Mouse (Mus musculus) forebrain, embryonic 10.5 days (tissue): ENCODE data around the gene Rrp8. TPM values are rescaled to one million over a fixed set of nuclear protein-coding genes. Genes with fewer than 3 reads are reported as not detected.

Experiments
- DNase-seq: peaks from one replicate; pipeline ENCODE4 v3.0.0-alpha.2; 2017; ENCODE audit warnings: low spot score; ENCODE audit errors: extremely low spot score
- H3K27ac ChIP-seq: fragments of 300-500 bp; sonication (generic); 2 replicates; pipeline ENCODE4 v1.5.1; 2016; ENCODE audit warnings: mild to moderate bottlenecking
- H3K27me3 ChIP-seq: fragments of 300-500 bp; sonication (generic); 2 replicates; pipeline ENCODE4 v1.6.1; 2016; ENCODE audit warnings: mild to moderate bottlenecking; ENCODE audit not compliant: poor library complexity, severe bottlenecking
- H3K36me3 ChIP-seq: fragments of 300-500 bp; sonication (generic); replicated peaks from 2 replicates; pipeline ENCODE4 v1.6.1; 2016; ENCODE audit warnings: mild to moderate bottlenecking, moderate library complexity
- H3K4me1 ChIP-seq: fragments of 300-500 bp; sonication (generic); 2 replicates; pipeline ENCODE4 v1.6.1; 2016
- H3K4me3 ChIP-seq: fragments of 300-500 bp; sonication (generic); 2 replicates; pipeline ENCODE4 v1.5.1; 2016; ENCODE audit warnings: mild to moderate bottlenecking, moderate library complexity
- H3K9me3 ChIP-seq: fragments of 300-500 bp; sonication (generic); 2 replicates; pipeline ENCODE4 v1.6.1; 2016; ENCODE audit warnings: mild to moderate bottlenecking, moderate library complexity
- WGBS: fragments of 180-500 bp; shearing (Covaris S2); methylation state at CpG from one replicate; pipeline ENCODE4 v1.1.7; 2016; 5-methylcytosine and 5-hydroxymethylcytosine counted together
- polyA plus RNA-seq: library from polyadenylated mRNA; unstranded; fragments of >200 nt; fragmentation: Nextera tagmentation; extraction: Ambion mirVana; gene quantifications from 2 replicates; pipeline ENCODE4 v1.2.1, GENCODE M21; 2016

Gene Rrp8
- polyA plus RNA-seq, 1 experiment from 2014 or later: 46.5 TPM

GRCm38 (mm10) chr7:105726144-105726979, 10.8 kb downstream of the Rrp8 start:
- Histone ChIP-seq H3K27ac (no peak overlapping the region), H3K4me1 (peaks cover 7% of the 10 kb centered on the region; the same call in 1 of the 2 replicates), H3K4me3 (no peak overlapping the region), H3K9me3 (no peaks in the 10 kb centered on the region), H3K27me3 (no peaks in the 10 kb centered on the region), H3K36me3 (peaks cover 30% of the 10 kb centered on the region)
- WGBS: 78% methylated on average over 4 of the region's 4 CpGs
- no peak for DNase-seq

- WGBS: 83% methylated on average over 2 of the region's 2 CpGs
- no peak for DNase-seq
- H3K27ac ChIP-seq: no peak overlapping the region
- no peaks in the 10 kb centered on the region for H3K4me1 ChIP-seq
- H3K36me3 ChIP-seq: no peaks in the 10 kb centered on the region; the same call in 1 of the 2 replicates
- no peaks in the 10 kb centered on the region for H3K27me3 ChIP-seq
- H3K9me3 ChIP-seq: no peaks in the 10 kb centered on the region
- no peak overlapping the region for H3K4me3 ChIP-seq
Observed at GRCm38 (mm10) chr7:105721916-105722315, 15.3 kb downstream of the Rrp8 start.

DNA sequence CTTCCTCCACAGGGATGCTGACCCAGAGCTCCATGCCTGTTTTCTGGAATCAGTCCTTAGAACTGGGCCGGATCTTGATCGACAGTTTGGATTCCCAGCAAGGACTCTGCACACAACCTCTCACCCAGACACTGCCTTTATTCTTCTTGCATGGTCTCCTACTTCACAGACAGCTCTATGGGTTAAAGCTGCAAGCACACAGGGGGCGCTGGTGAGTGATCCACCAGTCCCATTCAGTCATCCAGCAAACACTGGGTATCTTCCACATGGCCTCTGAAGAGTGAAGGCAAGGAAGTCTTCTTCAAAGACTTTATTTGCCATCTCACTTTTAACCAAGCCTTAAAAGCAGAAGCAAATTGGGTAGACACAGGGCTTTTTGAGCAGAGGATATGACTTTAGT, 21.8 kb downstream of the Rrp8 start:
- H3K4me1 ChIP-seq: no peaks in the 10 kb centered on the region
- no peak overlapping the region for H3K27ac ChIP-seq
- H3K9me3 ChIP-seq: no peaks in the 10 kb centered on the region
- DNase-seq: no peak
- WGBS: 62% methylated on average over 3 of the region's 3 CpGs
- H3K36me3 ChIP-seq: no peaks in the 10 kb centered on the region; the same call in 1 of the 2 replicates
- H3K27me3 ChIP-seq: no peaks in the 10 kb centered on the region
- no peak overlapping the region for H3K4me3 ChIP-seq

- WGBS: 95% methylated on average over 5 of the region's 5 CpGs
- Histone ChIP-seq H3K4me3 (no peak overlapping the region), H3K27me3 (no peaks in the 10 kb centered on the region), H3K4me1 (no peaks in the 10 kb centered on the region), H3K27ac (no peak overlapping the region), H3K36me3 (no peaks in the 10 kb centered on the region), H3K9me3 (no peaks in the 10 kb centered on the region)
- no peak for DNase-seq
Observed at GRCm38 (mm10) chr7:105708733-105709132, 28.5 kb downstream of the Rrp8 start.

GRCm38 (mm10) chr7:105703816-105704215, 33.4 kb downstream of the Rrp8 start:
- no peaks in the 10 kb centered on the region for H3K9me3 ChIP-seq
- H3K36me3 ChIP-seq: no peaks in the 10 kb centered on the region
- H3K4me1 ChIP-seq: no peaks in the 10 kb centered on the region
- DNase-seq: no peak
- H3K27ac ChIP-seq: no peak overlapping the region
- no peak overlapping the region for H3K4me3 ChIP-seq
- WGBS: 80% methylated on average over 4 of the region's 4 CpGs
- no peaks in the 10 kb centered on the region for H3K27me3 ChIP-seq

DNA sequence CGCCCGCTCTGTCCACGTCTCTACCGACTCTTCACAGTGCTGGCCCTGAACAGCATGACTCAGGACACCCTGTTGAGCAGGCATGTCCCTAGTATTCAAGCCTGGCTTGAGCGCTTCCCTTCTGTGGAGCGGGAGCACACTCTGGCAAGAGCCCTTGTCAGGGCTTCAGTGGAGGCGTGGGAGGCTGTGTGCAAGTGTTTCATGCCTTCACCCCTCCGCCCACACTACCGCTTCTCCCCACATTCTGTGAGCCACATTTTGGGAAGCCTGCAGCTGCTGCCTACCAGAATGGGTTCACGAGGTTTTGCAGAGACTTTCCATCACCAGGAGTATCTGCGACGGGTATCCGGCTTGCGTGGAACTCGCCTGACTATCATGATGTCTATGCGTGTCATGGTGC, 34.0 kb downstream of the Rrp8 start:
- no peak for DNase-seq
- Histone ChIP-seq H3K4me3 (no peak overlapping the region), H3K36me3 (no peaks in the 10 kb centered on the region), H3K27ac (no peak overlapping the region), H3K9me3 (no peaks in the 10 kb centered on the region), H3K27me3 (no peaks in the 10 kb centered on the region), H3K4me1 (no peaks in the 10 kb centered on the region)
- WGBS: 85% methylated on average over 16 of the region's 16 CpGs

DNA sequence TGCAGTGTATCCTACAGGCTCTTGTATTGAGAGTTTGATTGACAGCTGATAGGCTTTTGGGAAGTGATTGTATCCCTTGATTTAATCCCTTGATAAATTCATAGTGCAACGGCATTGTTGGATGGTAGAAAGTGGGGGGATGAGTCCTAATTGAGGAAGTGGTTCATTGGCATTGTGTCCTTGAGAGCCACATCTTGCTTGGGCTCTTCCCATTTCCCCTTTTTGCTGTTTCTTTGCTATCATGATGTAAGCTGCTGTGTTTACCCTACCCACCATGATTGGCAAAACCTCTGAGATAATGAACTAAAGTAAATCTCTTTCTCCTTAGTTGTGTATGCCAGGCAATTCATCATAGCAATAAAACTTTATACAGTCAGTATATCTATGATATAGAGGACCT, 46.3 kb downstream of the Rrp8 start:
- 0 out of 2 replicates have a peak, but pooled peaks cover under 1% of the 10 kb centered on the region for H3K27me3 ChIP-seq
- H3K4me3 ChIP-seq: no peak overlapping the region
- no peaks in the 10 kb centered on the region for H3K36me3 ChIP-seq
- peaks cover 2% of the 10 kb centered on the region for H3K4me1 ChIP-seq
- no peak overlapping the region for H3K27ac ChIP-seq
- H3K9me3 ChIP-seq: no peaks in the 10 kb centered on the region
- no peak for DNase-seq
- WGBS: 77% methylated on average over 1 of the region's 1 CpGs

DNA sequence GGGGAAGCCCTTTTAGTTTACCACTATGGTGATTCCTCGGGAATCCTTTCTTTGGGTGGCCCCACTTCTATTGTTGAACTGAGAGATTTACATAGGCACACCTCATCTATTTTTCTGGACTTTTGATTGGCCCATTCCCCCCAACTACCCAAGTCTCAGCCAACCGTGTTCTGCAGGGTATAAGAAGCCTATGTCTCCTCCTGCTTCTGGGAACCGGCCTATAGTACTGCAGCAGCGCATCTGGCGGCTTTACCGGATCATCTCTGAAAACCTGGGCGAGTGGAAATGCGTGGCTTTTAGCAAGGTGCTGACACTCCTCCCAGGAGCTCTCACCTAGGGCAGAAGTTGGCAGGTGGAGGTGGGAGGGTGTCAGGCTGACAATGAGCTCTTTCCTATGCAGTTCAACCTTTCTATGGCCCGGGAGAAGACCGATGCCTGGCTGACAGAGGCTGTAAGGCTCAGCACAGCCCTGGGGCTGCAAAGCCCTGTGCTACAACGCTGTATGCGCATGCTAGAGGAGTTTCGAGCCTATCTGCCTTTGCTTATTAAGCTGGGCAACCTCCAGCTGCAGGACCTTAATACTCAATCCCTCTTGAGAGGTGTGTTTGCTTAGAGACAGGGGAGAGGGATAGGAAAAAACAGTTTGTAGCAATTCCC, 51.5 kb downstream of the Rrp8 start:
- WGBS: 9% methylated on average over 13 of the region's 13 CpGs
- no peaks in the 10 kb centered on the region for H3K9me3 ChIP-seq
- peaks cover 8% of the 10 kb centered on the region for H3K4me1 ChIP-seq
- no peak overlapping the region for H3K27ac ChIP-seq
- peak overlapping the region; percentile 30 for H3K4me3 ChIP-seq
- DNase-seq: peak; percentile 17
- H3K27me3 ChIP-seq: 0 out of 2 replicates have a peak, but pooled peaks cover 4% of the 10 kb centered on the region
- H3K36me3 ChIP-seq: no peaks in the 10 kb centered on the region

Other genes starting within 250 kb of the Rrp8 start
- gene Smpd1, start 183.0 kb downstream of the Rrp8 start, polyA plus RNA-seq: 29.0 and 29.7 TPM in 2 replicates
- gene Apbb1, start 155.7 kb downstream of the Rrp8 start, polyA plus RNA-seq: 105 and 106 TPM in 2 replicates
- gene Hpx, start 137.2 kb downstream of the Rrp8 start, polyA plus RNA-seq: 0.33 TPM in 1 of 2 replicates, not detected in the other
- gene Trim3, start 103.8 kb downstream of the Rrp8 start, polyA plus RNA-seq: 25.9 and 27.8 TPM in 2 replicates
- 145 and 163 TPM in 2 replicates for gene Timm10b, start 97.3 kb downstream of the Rrp8 start, polyA plus RNA-seq
- gene Arfip2, start 97.0 kb downstream of the Rrp8 start, polyA plus RNA-seq: 66.0 and 69.1 TPM in 2 replicates
- 28.9 and 38.2 TPM in 2 replicates for gene Gm45799, start 96.8 kb downstream of the Rrp8 start, polyA plus RNA-seq
- 0.53 and 0.82 TPM in 2 replicates for gene Dnhd1, start 86.6 kb downstream of the Rrp8 start, polyA plus RNA-seq
- 208 and 211 TPM in 2 replicates for gene Ilk, start 793 bp downstream of the Rrp8 start, polyA plus RNA-seq
- 178 and 183 TPM in 2 replicates for gene Taf10, start 7.0 kb upstream of the Rrp8 start, polyA plus RNA-seq
- 60.2 and 62.6 TPM in 2 replicates for gene Tpp1, start 14.8 kb upstream of the Rrp8 start, polyA plus RNA-seq
- gene Dchs1, start 50.3 kb upstream of the Rrp8 start, polyA plus RNA-seq: 8.8 and 9.9 TPM in 2 replicates
- 344 and 348 TPM in 2 replicates for gene Mrpl17, start 73.7 kb upstream of the Rrp8 start, polyA plus RNA-seq
- gene Gm4070, start 216.6 kb upstream of the Rrp8 start, polyA plus RNA-seq: 0.11 and 0.45 TPM in 2 replicates